5 mouse cellular contexts compared by ENCODE assay signal in the genomic region with DNA sequence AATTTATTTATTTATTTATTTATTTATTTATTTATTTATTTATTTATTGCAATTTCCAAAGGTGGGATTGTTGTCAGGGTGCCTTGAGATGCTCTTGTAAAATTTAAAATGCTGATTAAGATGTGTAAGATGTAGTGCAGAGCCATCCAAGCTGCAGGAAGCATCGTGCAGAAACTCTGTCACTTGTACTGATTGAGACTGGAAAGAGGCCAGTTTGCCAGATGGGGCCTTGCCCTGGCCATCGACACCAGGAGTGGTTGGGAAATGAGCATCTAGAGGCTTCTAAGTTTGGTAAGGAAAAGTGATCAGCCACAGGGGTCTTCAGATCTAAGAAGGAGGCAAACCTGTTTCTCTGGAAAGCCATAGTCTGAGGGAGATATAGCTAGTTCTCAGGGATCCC.
A peak's percentile ranks its signal among the peaks of the same experiment; 100 is the strongest.
DNase-seq lines count a peak whose midpoint lies in the region; ATAC-seq and TF ChIP-seq lines count a peak whose summit lies in the region.
"Not testable (repeated sequence)": the region's sequence is repeated elsewhere in the genome, so short reads cannot be mapped to it uniquely, and the experiment has no call there.

No protein-coding gene starts in this region.

- intact Hi-C loops in left cerebral cortex, postnatal 4 days (cut with DNase I): not testable (repeated sequence)

- H3K4me1 ChIP-seq in hindbrain, postnatal 0 days (ENCODE audit: insufficient read depth, low read length); midbrain, postnatal 0 days (ENCODE audit: insufficient read depth, low read length): not testable (repeated sequence)

- not testable (repeated sequence) for TF ChIP-seq CTCF in hindbrain, postnatal 0 days (IDR thresholded peaks at IDR 0.05; ENCODE audit: low read depth); midbrain, postnatal 0 days (IDR thresholded peaks at IDR 0.05)

- ATAC-seq in hindbrain, postnatal 0 days; midbrain, postnatal 0 days (ENCODE audit: low FRiP score): not testable (repeated sequence)

- H3K4me2 ChIP-seq in hindbrain, postnatal 0 days (ENCODE audit: low read depth, low read length); midbrain, postnatal 0 days (ENCODE audit: low read depth, low read length, poor library complexity, severe bottlenecking): not testable (repeated sequence)

- not testable (repeated sequence) for H3K9ac ChIP-seq in hindbrain, postnatal 0 days (replicated peaks; ENCODE audit: low read length); midbrain, postnatal 0 days (replicated peaks; ENCODE audit: low read length, poor library complexity, severe bottlenecking)

- H3K27ac ChIP-seq in hindbrain, postnatal 0 days; midbrain, postnatal 0 days (ENCODE audit: low read depth, low read length): not testable (repeated sequence)

- H3K4me3 ChIP-seq in hindbrain, postnatal 0 days (ENCODE audit: low read length); midbrain, postnatal 0 days (ENCODE audit: low read depth, low read length): not testable (repeated sequence)

- not testable (repeated sequence) for H3K27me3 ChIP-seq in hindbrain, postnatal 0 days (ENCODE audit: insufficient read depth, low read length); midbrain, postnatal 0 days (ENCODE audit: insufficient read depth, low read length)

- WGBS in hindbrain, postnatal 0 days: 53% methylated on average over 2 of the region's 2 CpGs
- 77% methylated on average over 2 of the region's 2 CpGs for WGBS in midbrain, postnatal 0 days

- not testable (repeated sequence) for H3K9me3 ChIP-seq in hindbrain, postnatal 0 days (ENCODE audit: low read length); midbrain, postnatal 0 days (ENCODE audit: low read length)

- peak; percentile 82 to 87 for DNase-seq in cerebellum, postnatal 10 days
- DNase-seq in cerebellum, postnatal 14 days: peak; percentile 67
- peak; percentile 59 for DNase-seq in hindbrain, postnatal 0 days (ENCODE audit: low spot score)
- peak; percentile 76 for DNase-seq in left cerebral cortex, postnatal 4 days
- peak; percentile 51 for DNase-seq in midbrain, postnatal 0 days (ENCODE audit: low spot score)

- H3K36me3 ChIP-seq in hindbrain, postnatal 0 days (ENCODE audit: insufficient read depth, low read length); midbrain, postnatal 0 days (ENCODE audit: insufficient read depth, low read length): not testable (repeated sequence)
